In the genomic region with DNA sequence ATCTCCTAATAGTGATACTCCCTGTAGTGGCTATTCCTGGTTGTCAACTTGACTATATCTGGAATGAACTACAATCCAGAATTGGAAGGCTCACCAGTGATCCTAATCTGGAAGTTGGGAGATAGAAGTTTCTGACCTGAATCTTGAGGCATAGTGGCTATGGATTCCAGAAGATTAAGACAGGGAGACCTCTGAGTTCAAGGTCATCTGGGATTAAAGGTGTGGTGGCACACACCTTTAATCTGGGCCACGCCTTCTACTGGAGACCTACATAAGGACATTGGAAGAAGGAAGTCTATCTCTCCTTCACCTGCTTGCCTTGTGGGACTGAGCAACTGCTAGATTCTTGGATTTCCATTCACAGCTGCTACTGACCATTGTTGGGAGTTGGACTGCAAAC, we compare ENCODE assay signal across 8 mouse cellular contexts. TPM values are rescaled to one million over a fixed set of nuclear protein-coding genes. Genes with fewer than 3 reads are reported as not detected.
DNase-seq lines count a peak whose midpoint lies in the region; ATAC-seq and TF ChIP-seq lines count a peak whose summit lies in the region.
"Not testable (repeated sequence)": the region's sequence is repeated elsewhere in the genome, so short reads cannot be mapped to it uniquely, and the experiment has no call there.

TSS of gene Kpna1 (plus strand) at position 301 of the 400 bp plus-strand sequence.

- ATAC-seq in embryonic facial prominence, embryonic 14.5 days (ENCODE audit: low read depth); kidney, postnatal 0 days (replicated peaks; ENCODE audit: low FRiP score, low read depth); limb, embryonic 13.5 days (ENCODE audit: low FRiP score, low read depth); stomach, embryonic 16.5 days (ENCODE audit: insufficient read depth, low FRiP score): not testable (repeated sequence)

- not testable (repeated sequence) for H3K9ac ChIP-seq in embryonic facial prominence, embryonic 14.5 days (ENCODE audit: low read depth, low read length); kidney, postnatal 0 days (ENCODE audit: low read depth, low read length); limb, embryonic 13.5 days; stomach, embryonic 16.5 days (ENCODE audit: low read length)

- not testable (repeated sequence) for H3K4me2 ChIP-seq in embryonic facial prominence, embryonic 14.5 days (ENCODE audit: low read depth, low read length); kidney, postnatal 0 days (ENCODE audit: low read length); limb, embryonic 13.5 days (replicated peaks); stomach, embryonic 16.5 days (ENCODE audit: low read depth, low read length)

- WGBS in embryonic facial prominence, embryonic 14.5 days = 78% methylated on average over 1 of the region's 1 CpGs
- 93% methylated on average over 1 of the region's 1 CpGs for WGBS in kidney, postnatal 0 days
- WGBS in limb, embryonic 13.5 days = 93% methylated on average over 1 of the region's 1 CpGs
- WGBS in midbrain, embryonic 10.5 days = 91% methylated on average over 1 of the region's 1 CpGs
- WGBS in stomach, embryonic 16.5 days = 85% methylated on average over 1 of the region's 1 CpGs

- H3K9me3 ChIP-seq in embryonic facial prominence, embryonic 14.5 days (ENCODE audit: control insufficient read depth, low read length); kidney, postnatal 0 days (replicated peaks; ENCODE audit: low read length); limb, embryonic 13.5 days; midbrain, embryonic 10.5 days (replicated peaks); stomach, embryonic 16.5 days (replicated peaks; ENCODE audit: control insufficient read depth, low read length): not testable (repeated sequence)

- H3K4me1 ChIP-seq in embryonic facial prominence, embryonic 14.5 days (ENCODE audit: control insufficient read depth, insufficient read depth, low read length); kidney, postnatal 0 days (replicated peaks; ENCODE audit: insufficient read depth, low read length); limb, embryonic 13.5 days; midbrain, embryonic 10.5 days; stomach, embryonic 16.5 days (ENCODE audit: control insufficient read depth, insufficient read depth, low read length): not testable (repeated sequence)

- H3K4me3 ChIP-seq in embryonic facial prominence, embryonic 14.5 days (ENCODE audit: low read depth, low read length); kidney, postnatal 0 days (replicated peaks; ENCODE audit: low read depth, low read length); limb, embryonic 13.5 days; midbrain, embryonic 10.5 days; stomach, embryonic 16.5 days (replicated peaks; ENCODE audit: low read length): not testable (repeated sequence)

- not testable (repeated sequence) for DNase-seq in adrenal gland, adult 18-20 months (ENCODE audit: low spot score in 2 of 2); embryonic facial prominence, embryonic 14.5 days (ENCODE audit: low spot score); gastrocnemius, postnatal 25 days; heart, postnatal 36 days; kidney, postnatal 0 days (ENCODE audit: low spot score); midbrain, embryonic 10.5 days (ENCODE audit: low spot score)

- not testable (repeated sequence) for H3K27me3 ChIP-seq in embryonic facial prominence, embryonic 14.5 days (replicated peaks; ENCODE audit: control insufficient read depth, insufficient read depth, low read length); kidney, postnatal 0 days (ENCODE audit: insufficient read depth, low read length); limb, embryonic 13.5 days; midbrain, embryonic 10.5 days (ENCODE audit: low read depth, poor library complexity, severe bottlenecking); stomach, embryonic 16.5 days (ENCODE audit: control insufficient read depth, insufficient read depth, low read length)

- not testable (repeated sequence) for TF ChIP-seq CTCF in kidney, postnatal 0 days (IDR thresholded peaks at IDR 0.05; ENCODE audit: low read depth)

- H3K27ac ChIP-seq in embryonic facial prominence, embryonic 14.5 days (replicated peaks; ENCODE audit: low read depth, low read length); kidney, postnatal 0 days; limb, embryonic 13.5 days; midbrain, embryonic 10.5 days (replicated peaks); stomach, embryonic 16.5 days (ENCODE audit: low read length): not testable (repeated sequence)

- intact Hi-C loops in heart, postnatal 36 days (cut with DNase I) = not testable (repeated sequence)

- H3K36me3 ChIP-seq in embryonic facial prominence, embryonic 14.5 days (ENCODE audit: control insufficient read depth, insufficient read depth, low read length); kidney, postnatal 0 days (ENCODE audit: insufficient read depth, low read length); limb, embryonic 13.5 days; midbrain, embryonic 10.5 days; stomach, embryonic 16.5 days (ENCODE audit: control insufficient read depth, insufficient read depth, low read length): not testable (repeated sequence)

RNA-seq across cellular contexts. Expression of gene Kpna1, which starts in this region (rescaled TPM):
- 100 to 1,000 TPM in 1 of 2 experiments, 10 to 100 TPM in 1; 77.6 to 101 TPM for total RNA-seq in adrenal gland, adult 18-20 months (2021)
- 40.4 and 42.0 TPM in 2 replicates for polyA plus RNA-seq in embryonic facial prominence, embryonic 14.5 days (2014; fragmentation: Nextera tagmentation; extraction: Ambion mirVana)
- total RNA-seq in gastrocnemius, postnatal 25 days (2021) = 100 to 1,000 TPM; 142 TPM
- total RNA-seq in heart, postnatal 36 days (2021) = 100 to 1,000 TPM; 121 to 128 TPM
- 23.3 and 24.7 TPM in 2 replicates for polyA plus RNA-seq in kidney, postnatal 0 days (2015; fragmentation: Nextera tagmentation; extraction: Ambion mirVana)
- 37.2 and 41.6 TPM in 2 replicates for polyA plus RNA-seq in limb, embryonic 13.5 days (2015; fragmentation: Nextera tagmentation; extraction: Ambion mirVana)
- polyA plus RNA-seq in midbrain, embryonic 10.5 days (2016; fragmentation: Nextera tagmentation; extraction: Ambion mirVana) = 76.4 and 77.0 TPM in 2 replicates
- polyA plus RNA-seq in stomach, embryonic 16.5 days (2015; fragmentation: Nextera tagmentation; extraction: Ambion mirVana) = 38.9 and 40.0 TPM in 2 replicates
